Mouse (Mus musculus): ENCODE data around the gene Exosc10.

Gene Exosc10

DNA sequence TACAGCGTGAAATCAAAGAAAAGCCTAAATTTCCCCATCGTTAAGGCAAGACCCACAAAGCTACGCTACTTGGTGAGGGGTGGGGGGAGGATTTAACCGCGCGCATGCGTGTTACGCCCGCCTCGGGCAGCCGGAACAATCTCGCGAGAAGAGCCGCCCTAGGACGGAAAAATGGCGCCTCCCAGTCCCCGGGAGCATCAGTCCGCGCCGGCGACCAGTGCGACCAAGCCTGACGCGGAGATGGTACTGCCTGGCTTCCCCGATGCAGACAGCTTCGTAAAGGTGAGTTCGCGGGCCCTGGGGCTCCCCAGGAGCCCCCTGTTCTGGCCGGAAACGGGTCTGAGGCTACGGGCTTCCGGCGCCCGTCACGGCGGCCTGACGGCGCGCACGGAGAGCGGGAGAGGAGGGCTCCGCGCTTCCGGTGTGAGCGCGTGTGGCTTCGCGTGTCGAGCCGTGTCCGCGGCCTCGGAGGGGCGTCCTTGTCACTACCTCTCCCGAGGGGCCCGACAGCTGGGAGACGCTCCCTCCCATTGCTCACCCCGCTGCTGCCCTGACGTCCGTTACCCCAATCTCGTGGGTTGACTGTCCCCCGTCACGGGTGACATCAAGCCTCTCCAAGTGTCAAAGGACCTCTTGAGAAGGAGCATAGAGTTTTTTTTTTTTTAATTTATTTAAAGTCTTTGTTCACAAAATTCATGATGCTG lies at the start of gene Exosc10:
TSS of gene Exosc10 (plus strand) at position 133 of the 704 bp plus-strand sequence.
- ATAC-seq (ENCODE audit: low TSS enrichment): peak; percentile 98

- ATAC-seq (ENCODE audit: low TSS enrichment): no peak
Observed at GRCm38 (mm10) chr4:148509450-148510084, 48.7 kb upstream of the Exosc10 start.

DNA sequence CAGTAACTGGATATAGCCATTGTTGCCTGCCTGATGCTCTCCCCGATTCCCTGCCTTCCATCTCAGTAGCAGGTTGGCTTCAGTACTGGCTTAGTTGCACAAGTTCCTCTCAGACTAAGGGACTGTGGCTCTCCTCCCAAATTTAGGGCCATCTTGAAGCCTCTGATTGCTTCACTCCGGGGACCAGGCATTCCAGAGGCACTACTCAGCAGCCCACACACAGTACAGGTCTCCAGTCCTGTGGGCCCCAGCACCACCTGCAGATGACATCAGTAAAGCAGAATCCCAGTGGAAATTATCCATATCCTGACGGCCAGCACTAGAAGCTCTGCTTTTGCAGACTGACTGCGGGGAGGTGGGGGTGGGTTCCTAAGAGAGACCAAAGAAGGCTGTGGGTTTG lies 47.5 kb upstream of the Exosc10 start:
- ATAC-seq (ENCODE audit: low TSS enrichment): no peak

GRCm38 (mm10) chr4:148511334-148511733 lies 46.9 kb upstream of the Exosc10 start:
- ATAC-seq (ENCODE audit: low TSS enrichment): no peak

DNA sequence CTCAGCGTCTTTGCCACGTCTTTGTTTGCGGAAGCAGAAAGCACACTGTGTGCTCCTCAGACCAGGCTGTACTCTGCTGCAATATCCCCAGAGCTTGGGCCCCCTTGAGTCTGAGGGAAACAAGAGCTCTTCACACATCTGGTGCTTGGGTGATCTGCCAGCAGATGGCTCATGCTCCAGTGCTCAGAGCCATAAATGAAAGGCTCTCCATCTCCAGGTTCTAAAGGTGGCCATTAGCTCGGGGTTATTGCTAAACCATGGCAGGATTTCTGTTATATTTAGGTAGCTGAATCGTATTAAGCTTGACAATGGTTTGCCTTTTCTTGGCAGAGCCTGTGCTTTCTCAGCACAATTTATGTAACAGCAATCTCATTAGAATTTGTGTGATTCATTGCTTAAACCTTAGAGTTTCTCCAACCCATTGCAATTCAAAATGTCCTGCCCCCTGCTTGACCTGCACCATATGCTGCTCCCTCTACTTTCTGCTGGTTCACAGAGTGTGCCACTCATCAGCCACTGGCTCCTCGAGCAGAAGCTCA lies 45.1 kb upstream of the Exosc10 start:
- peak; percentile 26 for ATAC-seq (ENCODE audit: low TSS enrichment)

- no peak for ATAC-seq (ENCODE audit: low TSS enrichment)
Observed at GRCm38 (mm10) chr4:148515313-148515712, 42.9 kb upstream of the Exosc10 start.

DNA sequence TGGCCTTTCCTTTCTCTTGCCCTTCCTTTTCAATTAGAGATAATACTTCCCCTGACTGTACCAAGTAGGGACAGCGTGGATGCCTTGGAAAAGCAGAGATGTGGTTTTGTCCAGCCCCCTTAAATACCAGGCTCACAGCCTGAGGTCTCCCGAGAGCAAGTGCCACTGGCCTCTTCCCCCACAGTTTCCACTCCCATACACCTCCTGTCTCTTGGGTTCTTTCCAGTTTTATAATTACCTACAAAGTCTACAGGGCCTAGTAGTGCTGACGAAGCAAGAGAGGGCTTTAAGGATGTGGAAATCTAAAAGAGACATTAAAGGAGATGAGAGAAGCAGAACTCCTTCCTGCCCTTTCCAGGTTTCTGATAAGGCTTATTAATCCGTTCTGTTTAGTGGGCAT lies 40.4 kb upstream of the Exosc10 start:
- ATAC-seq (ENCODE audit: low TSS enrichment): peak; percentile 22; the same call in 1 of the 2 replicates

GRCm38 (mm10) chr4:148518235-148518795 lies 39.9 kb upstream of the Exosc10 start:
- peak; percentile 72; the same call in 1 of the 2 replicates for ATAC-seq (ENCODE audit: low TSS enrichment)

GRCm38 (mm10) chr4:148523538-148523937 lies 34.7 kb upstream of the Exosc10 start:
- no peak for ATAC-seq (ENCODE audit: low TSS enrichment)

DNA sequence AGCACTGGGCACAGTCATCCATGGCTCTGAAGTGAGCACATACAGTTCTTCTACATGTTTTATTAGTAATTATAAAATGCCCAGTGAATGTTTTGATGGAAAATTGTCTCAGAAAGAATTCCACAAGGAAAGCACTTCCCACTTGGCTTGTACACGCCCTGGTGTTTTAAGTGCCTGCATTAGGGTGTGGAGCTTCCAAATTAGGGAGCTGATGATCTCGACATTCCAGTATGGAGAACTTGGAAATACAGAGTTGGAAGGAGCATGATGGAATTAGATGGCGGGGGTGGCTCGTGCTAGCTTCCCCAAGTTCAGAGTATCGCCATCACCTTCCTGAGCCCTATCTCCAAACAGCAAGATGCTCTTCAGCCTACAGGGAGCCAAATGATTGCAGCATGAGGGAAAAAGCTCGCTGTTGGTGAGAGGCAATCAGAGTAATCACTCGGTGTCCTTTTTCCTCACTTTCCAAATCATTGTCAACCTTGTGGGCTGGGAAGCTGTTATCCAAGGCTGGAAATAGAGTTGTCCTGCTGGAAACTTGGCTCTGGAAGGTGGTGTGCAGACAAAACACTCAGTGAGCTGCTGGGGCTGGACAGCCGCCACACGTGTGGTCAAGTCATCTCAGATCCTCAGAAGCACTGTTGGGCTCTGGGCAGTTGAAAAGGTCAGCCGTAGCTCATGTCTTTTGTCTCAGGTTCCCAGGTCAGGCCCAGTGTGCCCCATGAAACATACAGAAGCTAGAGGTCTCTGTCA lies 30.9 kb upstream of the Exosc10 start:
- ATAC-seq (ENCODE audit: low TSS enrichment): no peak

- ATAC-seq (ENCODE audit: low TSS enrichment): no peak
Observed at GRCm38 (mm10) chr4:148530351-148530750, 27.9 kb upstream of the Exosc10 start.

DNA sequence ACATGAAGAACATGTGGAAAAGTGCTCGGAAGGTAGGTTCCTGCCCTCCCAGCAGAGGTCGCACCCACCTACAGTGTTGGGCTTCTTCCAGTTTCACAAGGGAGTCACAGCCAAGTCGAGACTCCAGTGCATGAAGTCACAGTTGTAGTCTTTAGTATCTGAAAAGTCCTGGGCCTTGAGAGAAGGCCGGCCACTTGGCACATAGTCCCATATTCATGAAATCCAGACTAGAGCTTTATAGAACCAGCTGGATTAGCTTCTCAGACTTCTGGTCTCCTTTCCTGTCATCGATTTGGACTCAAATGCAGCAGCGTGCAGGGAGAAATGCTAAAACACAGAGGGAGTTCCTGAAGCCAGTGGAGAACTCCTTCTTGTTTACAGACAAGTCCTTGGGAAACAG lies 27.5 kb upstream of the Exosc10 start:
- no peak for ATAC-seq (ENCODE audit: low TSS enrichment)

DNA sequence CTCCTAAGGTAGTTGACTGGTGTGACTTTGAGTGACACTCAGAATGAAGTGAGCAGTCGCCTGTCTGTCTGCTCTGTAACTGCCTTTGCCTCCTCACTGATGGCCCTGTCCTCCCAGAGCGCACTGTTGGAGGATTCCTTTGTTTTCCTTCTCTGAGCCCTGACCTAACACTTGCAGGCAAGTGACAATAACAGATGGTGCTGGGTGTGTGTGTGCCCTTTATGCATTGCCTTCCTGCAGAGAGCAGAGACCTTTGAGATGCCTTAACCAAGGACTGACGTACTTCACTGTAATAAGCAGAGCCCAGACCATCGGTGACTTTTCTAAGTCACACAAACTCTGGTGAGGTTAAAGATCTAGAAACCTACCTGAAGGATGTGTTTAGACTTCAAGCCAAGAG lies 26.9 kb upstream of the Exosc10 start:
- ATAC-seq (ENCODE audit: low TSS enrichment): no peak

GRCm38 (mm10) chr4:148532516-148532915 lies 25.7 kb upstream of the Exosc10 start:
- ATAC-seq (ENCODE audit: low TSS enrichment): no peak

DNA sequence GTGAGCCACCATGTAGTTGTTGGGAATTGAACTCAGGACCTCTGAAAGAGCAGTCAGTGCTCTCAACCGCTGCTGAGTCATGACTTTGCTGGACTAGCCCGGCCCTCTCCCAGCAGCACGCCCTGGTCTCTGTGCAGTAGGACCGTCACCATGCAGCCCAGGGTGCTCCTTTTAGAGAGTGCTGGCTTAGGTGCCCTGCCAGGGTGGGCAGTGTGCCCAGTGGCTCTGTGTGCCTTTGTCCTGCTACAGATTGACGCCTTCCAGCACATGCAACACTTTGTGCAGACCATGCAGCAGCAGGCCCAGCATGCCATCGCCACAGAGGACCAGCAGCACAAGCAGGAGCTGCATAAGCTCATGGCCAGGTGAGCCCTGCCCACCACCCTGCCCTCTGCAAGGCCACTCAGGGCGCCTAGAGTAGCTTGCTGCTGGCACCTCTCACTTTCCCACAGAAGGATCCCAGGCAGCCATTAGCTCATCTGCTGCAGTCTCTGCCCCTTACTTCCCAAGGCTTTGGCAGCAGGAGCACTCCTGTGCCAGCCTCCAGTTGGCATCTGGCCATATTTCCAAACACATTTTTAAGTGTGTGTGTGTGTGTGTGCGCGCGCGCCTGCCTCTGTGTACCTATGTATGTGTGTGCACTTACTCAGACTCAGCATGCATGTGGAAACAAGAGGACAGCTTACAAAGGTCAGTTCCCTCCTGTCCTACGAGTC lies 24.5 kb upstream of the Exosc10 start:
- no peak for ATAC-seq (ENCODE audit: low TSS enrichment)

DNA sequence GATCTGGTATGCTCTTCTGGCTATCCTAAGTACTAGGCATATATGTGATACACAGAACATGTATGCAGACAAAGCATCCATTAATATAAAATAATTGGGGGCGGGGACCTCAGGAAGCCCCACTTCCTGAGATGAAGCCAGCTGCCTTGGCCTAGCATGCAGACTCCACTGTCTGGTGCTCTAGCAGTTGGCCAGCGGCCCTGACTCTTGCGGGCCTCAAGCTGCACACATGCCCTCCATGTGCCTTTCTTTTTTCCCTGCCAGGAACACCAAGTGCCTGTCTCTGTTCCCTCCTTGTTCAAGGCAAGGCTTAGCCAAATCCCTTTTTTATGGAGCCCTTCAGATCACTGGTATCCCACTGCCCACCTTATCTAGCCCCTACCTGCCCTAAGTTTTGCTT lies 22.4 kb upstream of the Exosc10 start:
- no peak for ATAC-seq (ENCODE audit: low TSS enrichment)

GRCm38 (mm10) chr4:148549106-148549505 lies 9.1 kb upstream of the Exosc10 start:
- no peak for ATAC-seq (ENCODE audit: low TSS enrichment)

- ATAC-seq (ENCODE audit: low TSS enrichment): 0 out of 2 replicates have a peak, but pooled peaks have one; percentile 13
Observed at GRCm38 (mm10) chr4:148557766-148558165, 463 bp upstream of the Exosc10 start.

DNA sequence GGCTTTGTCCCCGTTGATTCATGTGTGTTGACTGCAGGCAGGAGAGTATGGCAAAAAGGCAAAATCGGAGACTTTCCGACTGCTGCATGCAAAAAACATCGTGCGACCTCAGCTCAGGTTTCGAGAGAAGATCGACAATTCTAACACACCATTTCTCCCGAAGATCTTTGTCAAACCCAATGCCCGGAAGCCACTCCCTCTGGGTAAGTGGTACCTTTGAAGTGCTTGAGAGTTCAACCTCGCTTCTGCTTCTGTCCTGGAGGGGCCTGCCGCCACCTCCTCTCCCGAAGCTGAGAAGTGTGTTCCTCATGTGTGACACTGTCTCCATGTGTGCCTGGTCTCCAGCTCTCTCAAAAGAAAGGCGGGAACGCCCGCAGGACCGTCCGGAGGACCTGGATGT lies 4.4 kb downstream of the Exosc10 start:
- no peak for ATAC-seq (ENCODE audit: low TSS enrichment)

GRCm38 (mm10) chr4:148563595-148563994 lies 5.4 kb downstream of the Exosc10 start:
- ATAC-seq (ENCODE audit: low TSS enrichment): no peak

DNA sequence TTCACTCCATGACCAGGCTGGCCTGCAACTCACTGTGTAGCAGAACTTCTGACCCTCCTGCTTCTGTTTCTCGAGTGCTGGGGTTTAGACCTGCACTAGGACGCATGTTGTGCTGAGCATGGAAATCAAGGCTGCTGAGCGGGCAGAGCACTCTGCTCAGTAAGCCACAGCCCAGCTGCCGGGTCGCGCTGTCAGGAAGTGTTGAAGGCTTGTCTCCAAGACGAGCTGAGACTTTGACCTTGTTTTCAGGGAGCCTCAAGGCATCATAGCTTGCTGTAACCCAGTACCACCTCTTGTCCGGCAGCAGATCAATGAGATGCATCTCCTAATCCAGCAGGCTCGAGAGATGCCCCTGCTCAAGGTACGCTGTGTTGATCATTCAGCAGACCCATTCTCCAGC lies 11.9 kb downstream of the Exosc10 start:
- ATAC-seq (ENCODE audit: low TSS enrichment): no peak
